In the genomic region with DNA sequence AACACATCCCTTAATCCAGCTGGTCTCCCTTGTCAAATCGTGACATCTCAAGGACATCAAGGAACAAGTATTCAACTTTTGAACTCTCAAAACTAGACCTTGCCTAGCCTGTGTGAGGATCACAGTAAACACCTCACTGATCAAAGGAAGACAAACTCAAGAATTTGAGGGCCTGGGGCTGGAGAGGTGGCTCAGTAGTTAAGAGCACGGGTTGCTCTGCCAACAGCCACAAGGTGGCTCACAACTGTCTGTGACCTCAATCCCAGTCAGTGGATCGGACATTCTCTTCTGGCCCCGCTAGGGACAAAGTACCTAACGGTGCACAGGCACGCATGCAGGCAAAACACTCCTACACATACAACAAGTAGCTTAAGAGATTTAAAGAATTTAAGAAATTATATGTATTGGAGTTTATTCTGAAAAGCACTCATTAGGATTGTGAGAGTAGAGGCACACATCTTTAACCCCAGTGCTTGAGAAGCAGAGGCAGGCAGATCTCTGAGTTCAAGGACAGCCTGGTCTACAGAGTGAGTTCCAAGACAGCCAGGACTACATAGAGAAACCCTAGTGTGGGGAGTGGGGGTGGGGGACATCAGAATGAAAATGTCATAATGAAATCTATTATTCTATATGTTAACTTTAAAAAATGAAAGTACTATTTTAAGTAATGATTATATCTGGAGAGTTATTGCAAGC, we compare ENCODE assay signal across 8 mouse cellular contexts. TPM values are rescaled to one million over a fixed set of nuclear protein-coding genes. Genes with fewer than 3 reads are reported as not detected.
DNase-seq lines count a peak whose midpoint lies in the region; ATAC-seq and TF ChIP-seq lines count a peak whose summit lies in the region.

No protein-coding gene starts in this region.

- H3K27me3 ChIP-seq in midbrain, embryonic 11.5 days (ENCODE audit: control insufficient read depth, insufficient read depth, low read length), result no peaks in the 10 kb centered on the region
- no peaks in the 10 kb centered on the region for H3K27me3 ChIP-seq in midbrain, embryonic 10.5 days (ENCODE audit: low read depth, poor library complexity, severe bottlenecking)
- no peaks in the 10 kb centered on the region for H3K27me3 ChIP-seq in intestine, embryonic 16.5 days (replicated peaks; ENCODE audit: control insufficient read depth, insufficient read depth, low read length)

- H3K27ac ChIP-seq in midbrain, embryonic 11.5 days (ENCODE audit: low read depth, low read length), result no peak overlapping the region
- H3K27ac ChIP-seq in midbrain, embryonic 10.5 days (replicated peaks), result no peak overlapping the region
- H3K27ac ChIP-seq in intestine, embryonic 16.5 days (ENCODE audit: low read length), result no peak overlapping the region
- no peak overlapping the region for H3K27ac ChIP-seq in olfactory bulb, adult 2 months (ENCODE audit: insufficient read depth, low read depth, low read length)

- peak; percentile 52; the same call in 1 of the 2 replicates for ATAC-seq in midbrain, embryonic 11.5 days (ENCODE audit: low FRiP score)
- peak; percentile 22; the same call in 1 of the 2 replicates for ATAC-seq in intestine, embryonic 16.5 days
- no peak for ATAC-seq in inflammation-experienced regulatory T-cells, adult 6 months

- no peak overlapping the region for H3K4me3 ChIP-seq in midbrain, embryonic 11.5 days (ENCODE audit: low read depth, low read length)
- H3K4me3 ChIP-seq in midbrain, embryonic 10.5 days, result no peak overlapping the region
- H3K4me3 ChIP-seq in intestine, embryonic 16.5 days (ENCODE audit: low read length), result no peak overlapping the region
- H3K4me3 ChIP-seq in olfactory bulb, adult 2 months (ENCODE audit: insufficient read depth, low read depth, low read length), result no peak overlapping the region

- no peaks in the 10 kb centered on the region for H3K36me3 ChIP-seq in midbrain, embryonic 11.5 days (ENCODE audit: control insufficient read depth, insufficient read depth, low read length)
- peaks cover 6% of the 10 kb centered on the region; the same call in 1 of the 2 replicates for H3K36me3 ChIP-seq in midbrain, embryonic 10.5 days
- no peaks in the 10 kb centered on the region; the same call in 1 of the 2 replicates for H3K36me3 ChIP-seq in intestine, embryonic 16.5 days (ENCODE audit: control insufficient read depth, insufficient read depth, low read length)

- 67% methylated on average over 6 of the region's 6 CpGs for WGBS in midbrain, embryonic 11.5 days
- 75% methylated on average over 6 of the region's 6 CpGs for WGBS in midbrain, embryonic 10.5 days
- 66% methylated on average over 6 of the region's 6 CpGs for WGBS in intestine, embryonic 16.5 days
- whole genome bisulfite sequencing in olfactory bulb, adult 2 months, result 60% methylated on average over 6 of the region's 6 CpGs

- no peak overlapping the region for H3K9ac ChIP-seq in midbrain, embryonic 11.5 days (ENCODE audit: low read length)
- no peak overlapping the region for H3K9ac ChIP-seq in intestine, embryonic 16.5 days (ENCODE audit: low read depth, low read length)

- 0 out of 2 replicates have a peak, but pooled peaks have one; percentile 18 for TF ChIP-seq CTCF in olfactory bulb, adult 2 months (IDR thresholded peaks at IDR 0.05; ENCODE audit: insufficient read depth, low read depth, low read length)

- no peaks in the 10 kb centered on the region for H3K4me1 ChIP-seq in midbrain, embryonic 11.5 days (ENCODE audit: control insufficient read depth, insufficient read depth, low read length)
- H3K4me1 ChIP-seq in midbrain, embryonic 10.5 days, result no peaks in the 10 kb centered on the region
- H3K4me1 ChIP-seq in intestine, embryonic 16.5 days (ENCODE audit: control insufficient read depth, insufficient read depth, low read length), result no peaks in the 10 kb centered on the region
- H3K4me1 ChIP-seq in olfactory bulb, adult 2 months (ENCODE audit: control insufficient read depth, insufficient read depth, low read length), result no peaks in the 10 kb centered on the region

- DNase-seq in adrenal gland, adult 2 months, result peak; percentile 13
- DNase-seq in adrenal gland, postnatal 4 days (ENCODE audit: low spot score in 2 of 2), result no peak
- DNase-seq in midbrain, embryonic 11.5 days (ENCODE audit: low spot score, missing footprints), result no peak
- no peak for DNase-seq in midbrain, embryonic 10.5 days (ENCODE audit: low spot score)
- DNase-seq in ovary, adult 18-20 months (ENCODE audit: low spot score), result no peak

- H3K4me2 ChIP-seq in midbrain, embryonic 11.5 days, result no peak overlapping the region
- H3K4me2 ChIP-seq in intestine, embryonic 16.5 days (ENCODE audit: low read depth, low read length), result no peak overlapping the region

- TF ChIP-seq POLR2A in olfactory bulb, adult 2 months (IDR thresholded peaks at IDR 0.05; ENCODE audit: insufficient read depth, low read depth, low read length), result no peak

- peaks cover 3% of the 10 kb centered on the region; the same call in 1 of the 2 replicates for H3K9me3 ChIP-seq in midbrain, embryonic 11.5 days (ENCODE audit: control insufficient read depth, low read length)
- H3K9me3 ChIP-seq in midbrain, embryonic 10.5 days (replicated peaks), result no peaks in the 10 kb centered on the region; the same call in 1 of the 2 replicates
- H3K9me3 ChIP-seq in intestine, embryonic 16.5 days (ENCODE audit: control insufficient read depth, low read length), result peaks cover 4% of the 10 kb centered on the region; the same call in 1 of the 2 replicates

RNA-seq across cellular contexts. Expression of a gene that starts 41.2 kb away (rescaled TPM):
- total RNA-seq in adrenal gland, adult 2 months (2021), result 1 to 10 TPM; 5.0 to 7.1 TPM
- 0.69 and 0.80 TPM in 2 replicates for polyA plus RNA-seq in adrenal gland, adult 2 months (2012; rRNA removed)
- total RNA-seq in adrenal gland, postnatal 4 days (2021), result 10 to 100 TPM; 13.6 to 14.0 TPM
- 13.1 and 15.9 TPM in 2 replicates for polyA plus RNA-seq in midbrain, embryonic 11.5 days (2014; fragmentation: Nextera tagmentation; extraction: Ambion mirVana)
- 11.7 and 15.3 TPM in 2 replicates for polyA plus RNA-seq in midbrain, embryonic 10.5 days (2016; fragmentation: Nextera tagmentation; extraction: Ambion mirVana)
- 16.1 and 16.7 TPM in 2 replicates for polyA plus RNA-seq in intestine, embryonic 16.5 days (2015; fragmentation: Nextera tagmentation; extraction: Ambion mirVana)
- not detected in 2 replicates for polyA plus RNA-seq in olfactory bulb, adult 2 months (2012; ENCODE audit: insufficient read depth, insufficient read length, low replicate concordance, missing spikeins)
- 10 to 100 TPM; 17.9 to 46.5 (median 40.8) TPM for polyA plus RNA-seq in inflammation-experienced regulatory T-cells, adult 6 months (2017; shearing (Covaris generic))
